Mouse (Mus musculus): Measurements from ENCODE around the gene Sfn. TPM values are rescaled to one million over a fixed set of nuclear protein-coding genes. Genes with fewer than 3 reads are reported as not detected.

Gene Sfn
- 1.0 TPM for polyA plus RNA-seq (2015; fragmentation: Illumina TruSeq; extraction: RNeasy Lipid Tissue Mini Kit (QIAGEN cat#74804); ENCODE audit: low read depth, low replicate concordance)

DNA sequence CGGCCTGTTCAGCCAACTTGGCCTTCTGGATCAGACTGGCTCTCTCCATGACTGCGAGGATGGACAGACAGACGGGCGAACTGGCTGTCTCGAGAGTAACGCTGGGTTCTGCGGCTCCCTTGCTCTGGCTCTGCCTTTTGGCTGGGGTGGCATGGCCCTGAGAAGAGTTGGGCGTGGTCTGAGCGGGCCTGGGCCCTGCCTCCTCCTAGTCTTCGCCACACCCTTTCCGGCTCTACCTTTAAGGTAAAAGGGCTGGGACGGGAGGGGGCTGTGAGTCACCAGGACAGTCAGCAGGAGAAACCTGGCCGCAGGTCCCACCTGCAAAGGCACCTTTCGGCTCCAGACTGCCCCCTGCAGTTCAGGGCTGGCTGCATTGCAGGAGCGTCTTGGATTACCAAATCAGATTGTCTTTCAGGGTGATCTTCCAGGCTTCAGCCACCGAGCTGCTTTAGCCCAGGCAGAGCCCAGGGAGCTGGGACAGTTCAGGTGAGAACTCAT is at the start of gene Sfn:
TSS of gene Sfn (minus strand) at position 448 of the 498 bp plus-strand sequence.

DNA sequence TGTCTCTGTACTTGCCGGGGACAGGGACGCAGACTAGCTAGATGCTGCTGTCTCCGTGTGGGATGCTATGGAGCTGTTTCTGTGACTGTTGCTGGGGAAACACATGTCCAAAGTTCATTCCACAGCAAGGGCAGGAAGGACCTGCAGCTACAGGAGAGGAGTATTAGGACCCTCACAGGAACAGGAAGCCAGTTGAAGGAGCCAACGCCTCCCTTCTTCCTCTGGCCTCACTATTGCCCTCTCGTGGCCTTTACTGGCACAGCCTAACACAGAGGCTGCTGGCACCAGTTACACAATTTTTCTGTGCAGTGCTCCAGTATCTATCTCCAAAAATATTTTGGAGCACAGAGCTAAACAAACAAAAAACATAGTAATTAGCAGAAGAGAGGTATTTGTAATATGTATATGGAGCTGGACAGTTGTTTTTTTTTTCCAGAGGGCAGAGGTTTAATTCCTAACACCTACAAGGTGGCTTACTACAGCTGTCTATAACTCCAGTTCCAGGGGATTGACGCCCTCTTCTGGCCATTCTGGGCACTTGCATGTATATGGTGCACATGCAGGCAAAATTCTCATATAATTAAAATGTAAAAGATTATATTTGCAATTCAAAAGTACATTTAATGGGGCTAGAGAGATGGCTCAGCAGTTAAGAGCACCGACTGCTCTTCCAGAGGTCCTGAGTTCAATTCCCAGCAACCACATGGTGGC is 48.2 kb upstream of the Sfn start, which contains the start of gene Zdhhc18:
TSS of gene Zdhhc18 (minus strand) at position 166 of the 711 bp plus-strand sequence.

DNA sequence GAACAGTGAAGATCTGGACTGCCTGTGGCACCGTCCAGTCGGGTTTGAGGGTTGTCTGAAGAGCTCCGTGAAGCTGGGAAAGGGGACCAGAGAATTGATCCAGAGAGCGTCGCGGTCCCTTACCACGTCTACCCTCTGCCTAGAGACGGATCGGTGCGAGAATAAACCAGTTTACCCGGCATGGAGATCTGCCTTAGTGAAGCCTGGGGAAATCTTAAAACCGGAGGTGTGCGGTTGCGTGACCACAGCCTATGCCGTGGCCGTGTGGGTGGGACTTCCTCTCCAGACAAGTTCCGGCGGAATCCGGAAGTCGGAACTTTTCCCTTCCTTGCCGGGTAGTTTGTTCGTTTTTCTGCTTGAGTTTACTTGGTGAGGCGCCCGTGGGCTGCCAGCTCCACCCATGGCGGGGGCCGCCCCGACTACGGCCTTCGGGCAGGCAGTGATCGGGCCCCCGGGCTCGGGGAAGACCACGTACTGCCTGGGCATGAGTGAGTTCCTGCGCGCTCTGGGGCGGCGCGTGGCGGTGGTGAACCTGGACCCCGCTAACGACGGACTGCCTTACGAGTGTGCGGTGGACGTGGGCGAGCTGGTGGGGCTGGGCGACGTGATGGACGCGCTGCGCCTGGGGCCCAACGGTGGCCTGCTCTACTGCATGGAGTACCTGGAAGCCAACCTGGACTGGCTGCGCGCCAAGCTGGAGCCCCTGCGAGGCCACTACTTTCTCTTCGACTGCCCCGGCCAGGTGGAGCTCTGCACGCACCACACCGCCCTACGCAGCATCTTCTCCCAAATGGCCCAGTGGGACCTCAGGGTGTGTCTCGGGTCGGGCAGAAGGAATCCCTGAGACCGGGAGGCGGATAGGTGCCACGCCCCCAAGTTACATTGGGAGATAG is 17.7 kb downstream of the Sfn start, which contains the start of gene Gpn2:
TSS of gene Gpn2 (plus strand) at position 304 of the 893 bp plus-strand sequence.

GRCm38 (mm10) chr4:133574070-133574842 is 27.7 kb downstream of the Sfn start, which contains the start of gene Gpatch3:
TSS of gene Gpatch3 (plus strand) at chr4:133574745.

GRCm38 (mm10) chr4:133552768-133553447 is 49.1 kb downstream of the Sfn start, which contains the start of gene Nr0b2:
TSS of gene Nr0b2 (plus strand) at chr4:133553376.

Other genes starting within 250 kb of the Sfn start
- gene Wdtc1, start 248.7 kb downstream of the Sfn start, polyA plus RNA-seq (2015; fragmentation: Illumina TruSeq; extraction: RNeasy Lipid Tissue Mini Kit (QIAGEN cat#74804); ENCODE audit: low read depth, low replicate concordance): 36.3 TPM
- gene Slc9a1, start 232.5 kb downstream of the Sfn start, polyA plus RNA-seq (2015; fragmentation: Illumina TruSeq; extraction: RNeasy Lipid Tissue Mini Kit (QIAGEN cat#74804); ENCODE audit: low read depth, low replicate concordance): 30.9 TPM
- not detected for gene Tent5b, start 122.0 kb downstream of the Sfn start, polyA plus RNA-seq (2015; fragmentation: Illumina TruSeq; extraction: RNeasy Lipid Tissue Mini Kit (QIAGEN cat#74804); ENCODE audit: low read depth, low replicate concordance)
- 286 TPM for gene Trnp1, start 103.6 kb downstream of the Sfn start, polyA plus RNA-seq (2015; fragmentation: Illumina TruSeq; extraction: RNeasy Lipid Tissue Mini Kit (QIAGEN cat#74804); ENCODE audit: low read depth, low replicate concordance)
- 0.27 TPM for gene Kdf1, start 83.2 kb downstream of the Sfn start, polyA plus RNA-seq (2015; fragmentation: Illumina TruSeq; extraction: RNeasy Lipid Tissue Mini Kit (QIAGEN cat#74804); ENCODE audit: low read depth, low replicate concordance)
- gene Nudc, start 56.2 kb downstream of the Sfn start, polyA plus RNA-seq (2015; fragmentation: Illumina TruSeq; extraction: RNeasy Lipid Tissue Mini Kit (QIAGEN cat#74804); ENCODE audit: low read depth, low replicate concordance): 177 TPM
- not detected for gene Nr0b2, start 48.8 kb downstream of the Sfn start, polyA plus RNA-seq (2015; fragmentation: Illumina TruSeq; extraction: RNeasy Lipid Tissue Mini Kit (QIAGEN cat#74804); ENCODE audit: low read depth, low replicate concordance)
- 7.6 TPM for gene Gpatch3, start 27.4 kb downstream of the Sfn start, polyA plus RNA-seq (2015; fragmentation: Illumina TruSeq; extraction: RNeasy Lipid Tissue Mini Kit (QIAGEN cat#74804); ENCODE audit: low read depth, low replicate concordance)
- gene Gpn2, start 17.8 kb downstream of the Sfn start, polyA plus RNA-seq (2015; fragmentation: Illumina TruSeq; extraction: RNeasy Lipid Tissue Mini Kit (QIAGEN cat#74804); ENCODE audit: low read depth, low replicate concordance): 11.5 TPM
- gene Zdhhc18, start 48.0 kb upstream of the Sfn start, polyA plus RNA-seq (2015; fragmentation: Illumina TruSeq; extraction: RNeasy Lipid Tissue Mini Kit (QIAGEN cat#74804); ENCODE audit: low read depth, low replicate concordance): 37.2 TPM
- gene Pigv, start 70.5 kb upstream of the Sfn start, polyA plus RNA-seq (2015; fragmentation: Illumina TruSeq; extraction: RNeasy Lipid Tissue Mini Kit (QIAGEN cat#74804); ENCODE audit: low read depth, low replicate concordance): 6.7 TPM
- gene Arid1a, start 154.6 kb upstream of the Sfn start, polyA plus RNA-seq (2015; fragmentation: Illumina TruSeq; extraction: RNeasy Lipid Tissue Mini Kit (QIAGEN cat#74804); ENCODE audit: low read depth, low replicate concordance): 31.9 TPM